Mouse (Mus musculus): Measurements from ENCODE around the gene Det1. TPM values are rescaled to one million over a fixed set of nuclear protein-coding genes. Genes with fewer than 3 reads are reported as not detected.
A peak's percentile ranks its signal among the peaks of the same experiment; 100 is the strongest.

Gene Det1
- polyA plus RNA-seq, 1 experiment from 2014 or later: 13.9 TPM

GRCm38 (mm10) chr7:78807192-78807591 is 39.9 kb downstream of the Det1 start:
- no peaks in the 10 kb centered on the region for H3K27me3 ChIP-seq (ENCODE audit: insufficient read depth, low read length)
- H3K4me1 ChIP-seq (replicated peaks; ENCODE audit: insufficient read depth, low read length): no peaks in the 10 kb centered on the region
- DNase-seq (ENCODE audit: low spot score): peak; percentile 58
- H3K9me3 ChIP-seq (replicated peaks; ENCODE audit: low read length): no peaks in the 10 kb centered on the region
- H3K4me3 ChIP-seq (replicated peaks; ENCODE audit: low read depth, low read length): no peak overlapping the region
- H3K4me2 ChIP-seq (ENCODE audit: low read length): no peak overlapping the region
- H3K36me3 ChIP-seq (ENCODE audit: insufficient read depth, low read length): no peaks in the 10 kb centered on the region
- no peak overlapping the region for H3K9ac ChIP-seq (ENCODE audit: low read depth, low read length)
- H3K27ac ChIP-seq: 0 out of 2 replicates have a peak overlapping the region, but pooled peaks have one; percentile 19
- WGBS: 27% methylated on average over 4 of the region's 4 CpGs
- ATAC-seq (replicated peaks; ENCODE audit: low FRiP score, low read depth): peak; percentile 59; the same call in 1 of the 2 replicates
- TF ChIP-seq CTCF (IDR thresholded peaks at IDR 0.05; ENCODE audit: low read depth): no peak

- H3K27ac ChIP-seq: no peak overlapping the region
- no peaks in the 10 kb centered on the region for H3K9me3 ChIP-seq (replicated peaks; ENCODE audit: low read length)
- no peak overlapping the region for H3K4me2 ChIP-seq (ENCODE audit: low read length)
- H3K9ac ChIP-seq (ENCODE audit: low read depth, low read length): no peak overlapping the region
- 78% methylated on average over 3 of the region's 3 CpGs for WGBS
- DNase-seq (ENCODE audit: low spot score) (no peak), ATAC-seq (replicated peaks; ENCODE audit: low FRiP score, low read depth) (no peak)
- no peaks in the 10 kb centered on the region for H3K27me3 ChIP-seq (ENCODE audit: insufficient read depth, low read length)
- no peak; the same call in 1 of the 2 replicates for TF ChIP-seq CTCF (IDR thresholded peaks at IDR 0.05; ENCODE audit: low read depth)
- no peaks in the 10 kb centered on the region for H3K4me1 ChIP-seq (replicated peaks; ENCODE audit: insufficient read depth, low read length)
- no peaks in the 10 kb centered on the region for H3K36me3 ChIP-seq (ENCODE audit: insufficient read depth, low read length)
- H3K4me3 ChIP-seq (replicated peaks; ENCODE audit: low read depth, low read length): no peak overlapping the region
Measured at GRCm38 (mm10) chr7:78803841-78804240, 43.2 kb downstream of the Det1 start.

DNA sequence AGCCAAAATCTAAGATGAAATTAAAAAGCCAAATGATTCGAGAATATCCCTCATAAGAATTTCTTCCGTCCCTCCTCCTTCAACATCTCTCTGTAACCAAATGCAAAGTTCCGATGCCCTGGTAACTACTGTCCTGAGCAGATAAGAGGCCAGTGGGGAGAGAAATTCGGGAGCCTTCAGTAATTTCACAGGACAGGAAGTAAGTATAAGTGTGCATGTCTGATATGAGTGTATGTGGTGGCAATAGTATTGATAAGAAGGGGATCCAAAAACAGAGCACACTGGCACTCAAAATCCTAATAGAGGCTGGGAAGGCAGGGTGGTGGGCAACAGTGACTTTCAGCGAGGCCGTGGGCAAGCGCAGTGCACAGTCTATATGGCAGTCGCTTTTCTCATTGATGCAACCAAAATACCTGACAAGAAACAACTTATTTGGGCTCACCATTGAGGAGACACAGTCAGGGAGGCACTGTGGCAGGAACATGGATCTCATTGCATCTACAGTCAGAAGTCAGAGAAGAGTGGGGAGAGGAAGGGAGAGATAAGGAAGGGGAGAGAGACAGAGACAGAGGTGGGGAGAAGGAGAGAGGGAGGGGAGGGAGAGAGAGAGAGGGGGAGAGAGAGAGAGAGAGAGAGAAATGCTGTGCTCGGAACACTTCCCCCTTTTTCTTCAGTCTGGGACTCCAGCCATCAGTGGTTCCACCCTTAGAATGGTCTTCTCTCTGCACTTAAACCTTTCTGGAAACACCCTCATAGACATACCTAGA is 47.1 kb downstream of the Det1 start:
- H3K4me3 ChIP-seq (replicated peaks; ENCODE audit: low read depth, low read length): no peak overlapping the region
- DNase-seq (ENCODE audit: low spot score) (no peak), ATAC-seq (replicated peaks; ENCODE audit: low FRiP score, low read depth) (no peak)
- 78% methylated on average over 9 of the region's 9 CpGs for WGBS
- TF ChIP-seq CTCF (IDR thresholded peaks at IDR 0.05; ENCODE audit: low read depth): no peak
- no peak overlapping the region for H3K4me2 ChIP-seq (ENCODE audit: low read length)
- no peaks in the 10 kb centered on the region for H3K36me3 ChIP-seq (ENCODE audit: insufficient read depth, low read length)
- no peaks in the 10 kb centered on the region for H3K4me1 ChIP-seq (replicated peaks; ENCODE audit: insufficient read depth, low read length)
- H3K9me3 ChIP-seq (replicated peaks; ENCODE audit: low read length): no peaks in the 10 kb centered on the region
- H3K9ac ChIP-seq (ENCODE audit: low read depth, low read length): no peak overlapping the region
- H3K27ac ChIP-seq: no peak overlapping the region
- H3K27me3 ChIP-seq (ENCODE audit: insufficient read depth, low read length): no peaks in the 10 kb centered on the region

DNA sequence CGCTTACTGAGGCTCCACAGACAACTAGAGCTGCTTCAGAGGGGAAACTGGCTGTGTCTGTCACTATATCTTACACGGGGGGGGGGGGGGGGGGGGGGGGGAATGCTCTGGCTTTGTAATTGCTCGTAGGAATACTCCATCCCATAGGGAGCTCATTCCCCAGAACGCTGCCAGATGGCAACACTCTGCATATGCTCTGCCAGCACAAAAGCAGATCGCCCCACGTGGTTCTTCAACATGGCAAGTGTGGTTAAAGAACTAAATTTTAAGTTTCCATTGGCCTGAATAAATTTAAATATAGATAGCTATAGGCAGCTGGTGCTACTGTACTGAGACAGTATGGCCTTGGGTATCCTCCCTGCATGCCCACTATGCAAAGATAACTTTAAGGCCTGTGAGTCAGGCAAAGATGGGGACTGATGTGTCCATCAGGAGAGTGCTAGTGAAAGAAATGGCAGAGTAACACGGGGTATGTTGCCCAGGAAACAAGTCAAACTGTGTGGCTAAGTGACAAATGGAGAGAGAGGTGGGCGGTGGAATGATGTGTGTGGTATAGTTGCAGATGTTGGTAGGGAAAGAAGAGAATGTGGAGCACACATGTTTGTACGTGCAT is 49.1 kb downstream of the Det1 start:
- ATAC-seq (replicated peaks; ENCODE audit: low FRiP score, low read depth): no peak
- Histone ChIP-seq H3K27ac (no peak overlapping the region), H3K4me3 (replicated peaks; ENCODE audit: low read depth, low read length) (no peak overlapping the region), H3K9me3 (replicated peaks; ENCODE audit: low read length) (no peaks in the 10 kb centered on the region), H3K9ac (ENCODE audit: low read depth, low read length) (no peak overlapping the region), H3K4me1 (replicated peaks; ENCODE audit: insufficient read depth, low read length) (no peaks in the 10 kb centered on the region), H3K27me3 (ENCODE audit: insufficient read depth, low read length) (no peaks in the 10 kb centered on the region), H3K36me3 (ENCODE audit: insufficient read depth, low read length) (no peaks in the 10 kb centered on the region), H3K4me2 (ENCODE audit: low read length) (no peak overlapping the region)
- TF ChIP-seq CTCF (IDR thresholded peaks at IDR 0.05; ENCODE audit: low read depth): no peak
- 73% methylated on average over 8 of the region's 9 CpGs for WGBS
- DNase-seq (ENCODE audit: low spot score): no peak

- H3K4me1 ChIP-seq (replicated peaks; ENCODE audit: insufficient read depth, low read length): no peaks in the 10 kb centered on the region
- no peak overlapping the region for H3K4me2 ChIP-seq (ENCODE audit: low read length)
- H3K9ac ChIP-seq (ENCODE audit: low read depth, low read length): no peak overlapping the region
- no peaks in the 10 kb centered on the region for H3K27me3 ChIP-seq (ENCODE audit: insufficient read depth, low read length)
- WGBS: 91% methylated on average over 3 of the region's 3 CpGs
- no peak for DNase-seq (ENCODE audit: low spot score)
- no peak for ATAC-seq (replicated peaks; ENCODE audit: low FRiP score, low read depth)
- H3K36me3 ChIP-seq (ENCODE audit: insufficient read depth, low read length): peaks cover 3% of the 10 kb centered on the region; the same call in 1 of the 2 replicates
- TF ChIP-seq CTCF (IDR thresholded peaks at IDR 0.05; ENCODE audit: low read depth): no peak
- H3K9me3 ChIP-seq (replicated peaks; ENCODE audit: low read length): no peaks in the 10 kb centered on the region
- H3K27ac ChIP-seq: no peak overlapping the region
- H3K4me3 ChIP-seq (replicated peaks; ENCODE audit: low read depth, low read length): no peak overlapping the region
Measured at GRCm38 (mm10) chr7:78796624-78797023, 50.4 kb downstream of the Det1 start.

DNA sequence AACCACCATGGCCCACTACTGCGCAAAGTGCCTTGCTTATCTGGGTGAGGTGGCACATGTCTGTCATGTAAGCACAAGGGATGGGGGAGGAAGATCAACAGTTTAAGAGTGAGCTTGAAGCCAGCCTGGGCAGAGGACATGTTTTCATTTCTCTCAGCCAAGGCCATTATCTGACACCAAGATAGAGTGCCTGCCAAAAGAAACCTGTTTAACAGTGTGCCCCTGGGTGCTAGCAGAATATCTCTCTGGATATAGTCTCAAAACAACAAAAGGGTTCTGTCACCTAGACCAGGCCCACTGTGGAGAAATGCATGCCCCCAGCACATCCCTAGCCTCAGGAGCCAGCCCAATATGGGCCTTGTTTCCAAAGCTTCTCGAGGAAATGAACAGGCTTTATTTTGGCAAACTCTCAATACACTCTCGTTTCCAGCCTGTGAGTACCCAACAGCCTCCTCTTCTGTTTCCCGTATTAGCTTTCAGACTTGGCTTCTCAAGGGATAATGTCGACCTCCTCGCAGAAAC is 52.4 kb downstream of the Det1 start:
- TF ChIP-seq CTCF (IDR thresholded peaks at IDR 0.05; ENCODE audit: low read depth): no peak
- no peaks in the 10 kb centered on the region for H3K27me3 ChIP-seq (ENCODE audit: insufficient read depth, low read length)
- no peaks in the 10 kb centered on the region for H3K9me3 ChIP-seq (replicated peaks; ENCODE audit: low read length)
- no peak overlapping the region for H3K27ac ChIP-seq
- ATAC-seq (replicated peaks; ENCODE audit: low FRiP score, low read depth) (no peak), DNase-seq (ENCODE audit: low spot score) (no peak)
- 61% methylated on average over 6 of the region's 6 CpGs for WGBS
- no peak overlapping the region for H3K4me2 ChIP-seq (ENCODE audit: low read length)
- H3K36me3 ChIP-seq (ENCODE audit: insufficient read depth, low read length): peaks cover 11% of the 10 kb centered on the region
- H3K4me1 ChIP-seq (replicated peaks; ENCODE audit: insufficient read depth, low read length): no peaks in the 10 kb centered on the region
- no peak overlapping the region for H3K4me3 ChIP-seq (replicated peaks; ENCODE audit: low read depth, low read length)
- H3K9ac ChIP-seq (ENCODE audit: low read depth, low read length): no peak overlapping the region
